Mouse (Mus musculus): ENCODE measurements at regions not wholly inside any gene's neighbourhood (a gene's known extent, or its start where the extent isn't known, plus 50 kb on each side); places are given as distances from the start of the nearest gene placed in this dataset.
A peak's percentile ranks its signal among the peaks of the same experiment; 100 is the strongest.
"Not testable (repeated sequence)": the region's sequence is repeated elsewhere in the genome, so short reads cannot be mapped to it uniquely, and the experiment has no call there.

DNA sequence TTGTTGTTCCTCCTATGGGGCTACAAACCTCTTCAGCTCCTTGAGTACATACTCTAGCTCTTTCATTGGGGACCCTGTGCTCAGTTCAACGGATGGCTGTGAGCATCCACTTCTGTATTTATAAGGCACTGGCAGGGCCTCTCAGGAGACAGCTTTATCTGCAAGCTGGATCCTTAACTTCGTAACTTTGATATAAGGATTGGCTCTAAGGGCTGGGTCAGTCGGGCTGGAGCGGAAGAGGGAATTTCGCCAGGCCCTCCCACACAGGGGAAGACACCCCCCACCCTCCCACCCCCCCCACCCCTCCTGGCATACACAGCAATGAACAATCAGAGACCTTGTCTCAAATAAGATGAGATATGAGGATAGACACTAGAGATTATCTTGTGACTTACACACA is 304.3 kb upstream of the Chordc1 start:
- DNase-seq, result peak; percentile 34 to 42

DNA sequence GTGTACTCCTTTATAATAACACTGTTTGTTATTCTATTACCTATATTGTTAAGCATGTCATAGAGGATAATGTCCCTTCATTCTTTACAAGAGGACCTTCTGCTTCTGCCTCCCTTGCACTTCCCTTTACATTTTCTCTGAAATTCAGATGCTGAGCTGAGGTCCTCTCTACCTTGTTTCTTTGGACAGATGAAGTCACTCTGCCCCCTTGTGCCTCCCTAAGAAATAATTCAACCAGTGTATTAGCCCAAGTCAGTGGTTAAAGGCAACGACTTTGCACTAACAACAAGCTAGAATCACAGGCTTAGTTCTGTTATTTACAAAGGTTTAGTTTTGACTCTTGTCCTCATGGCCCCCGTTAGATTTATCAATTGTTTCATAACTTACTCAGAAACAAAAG is 289.4 kb upstream of the Chordc1 start:
- DNase-seq, result no peak

DNA sequence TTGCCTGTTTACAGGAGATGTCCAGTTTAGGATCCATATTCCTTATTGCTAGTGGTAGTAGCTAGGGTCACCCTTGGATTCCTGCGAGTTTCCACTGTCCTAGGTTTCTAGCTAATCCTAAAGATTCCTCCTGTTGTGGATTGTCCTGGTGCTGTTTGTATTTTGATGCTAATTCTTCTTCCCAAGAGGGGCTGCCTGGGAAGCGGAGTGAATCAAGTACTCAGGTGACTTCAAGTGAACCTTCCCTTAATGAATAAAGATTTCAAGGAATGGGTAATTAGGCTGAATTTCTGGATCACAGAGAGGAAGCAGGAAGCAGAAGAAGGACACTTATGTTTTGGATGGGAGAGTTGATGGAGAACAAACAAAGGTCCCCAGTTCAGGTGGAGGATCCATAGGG is 250.6 kb upstream of the Chordc1 start:
- no peak for DNase-seq

DNA sequence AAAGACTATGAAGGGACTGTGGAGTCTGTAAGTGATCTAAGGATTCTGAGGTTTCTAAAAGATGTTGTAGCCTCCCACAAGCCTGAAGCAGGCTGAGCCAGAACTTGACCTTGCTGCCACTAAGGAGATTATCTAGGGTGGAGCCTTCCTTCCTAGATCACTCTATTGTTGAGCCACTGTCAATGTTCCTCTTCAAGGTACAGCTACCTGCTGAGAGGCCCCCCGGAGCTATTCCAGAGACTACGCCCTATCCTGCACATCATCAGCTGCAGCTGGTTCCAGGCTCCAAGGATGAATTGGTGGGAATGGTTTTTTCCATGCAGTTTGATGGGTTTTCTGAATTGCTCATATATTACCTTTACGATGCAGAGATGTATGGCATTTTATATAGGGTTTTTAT is 249.3 kb upstream of the Chordc1 start:
- not testable (repeated sequence) for DNase-seq

DNA sequence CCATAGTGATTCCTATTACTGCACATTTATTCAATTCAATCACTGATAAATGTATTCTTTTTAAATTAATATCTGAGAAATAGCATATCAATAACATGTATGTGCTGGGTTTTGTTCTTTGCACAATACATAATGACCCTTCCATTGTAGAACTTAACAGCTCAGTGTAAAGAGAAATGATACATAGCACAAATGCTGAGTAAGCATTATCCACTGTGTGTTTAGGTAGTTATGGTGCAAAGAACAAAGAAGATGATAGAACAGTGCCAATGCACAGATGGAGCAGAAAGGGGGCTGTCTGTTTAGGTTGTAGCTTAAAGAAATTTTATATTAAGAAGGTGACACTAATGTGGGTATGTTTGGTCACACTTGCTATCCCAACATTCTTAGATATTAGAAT is 215.0 kb upstream of the Chordc1 start:
- no peak for DNase-seq

DNA sequence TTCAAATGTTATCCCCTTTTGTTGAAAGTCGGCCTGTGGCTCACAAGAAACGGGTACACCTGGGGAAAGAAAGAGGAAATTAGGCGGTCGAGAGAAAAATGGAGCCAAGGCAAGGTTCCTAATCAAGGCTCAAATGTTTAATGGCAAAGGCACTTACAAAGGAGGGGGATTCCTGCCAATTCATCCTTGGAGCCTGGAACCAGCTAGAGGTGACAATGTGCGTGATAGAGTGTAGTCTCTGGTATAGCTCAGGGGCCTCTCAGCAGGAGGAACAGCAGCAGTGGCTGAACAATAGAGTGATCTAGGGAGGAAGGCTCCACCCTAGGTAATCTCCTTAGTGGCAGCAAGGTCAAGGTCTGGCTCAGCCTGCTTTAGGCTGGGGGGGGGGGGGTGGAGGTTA is 213.5 kb upstream of the Chordc1 start:
- not testable (repeated sequence) for DNase-seq

DNA sequence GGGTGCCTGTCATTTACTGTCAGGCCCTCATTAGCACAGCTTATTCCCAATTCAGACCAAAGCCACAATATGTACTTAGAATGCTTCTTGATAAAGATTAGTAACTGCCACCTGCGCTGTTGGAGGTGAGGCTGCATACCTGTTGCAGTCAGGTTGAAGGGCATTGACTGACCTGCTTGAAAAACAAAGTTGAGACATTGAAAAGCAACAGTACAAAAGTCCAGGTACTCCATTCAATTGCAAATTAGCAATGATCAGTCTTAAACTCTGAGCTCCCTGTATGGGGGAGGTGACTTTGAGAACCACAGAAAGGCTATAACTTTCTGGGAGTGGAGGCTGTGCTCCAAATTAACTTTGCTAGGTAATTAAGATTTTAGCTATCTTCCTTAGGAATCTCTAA is 212.8 kb upstream of the Chordc1 start:
- DNase-seq, result not testable (repeated sequence)

Measured in cerebellum, adult 18-20 months (tissue).